Mouse (Mus musculus) liver, embryonic 14.5 days (tissue): ENCODE measurements around the gene Cenph. TPM values are rescaled to one million over a fixed set of nuclear protein-coding genes. Genes with fewer than 3 reads are reported as not detected.
"Not testable (repeated sequence)": the region's sequence is repeated elsewhere in the genome, so short reads cannot be mapped to it uniquely, and the experiment has no call there.

Source experiments
- ATAC-seq: fragments of 200-750 bp; cut with Nextera tagmentation; 2 replicates; pipeline ENCODE4 v1.8.0; 2017; ENCODE audit warnings: moderate number of reproducible peaks, mild to moderate bottlenecking, moderate library complexity; ENCODE audit not compliant: insufficient read depth
- DNase-seq, 3 experiments: peaks; one replicate each; pipeline ENCODE4 v3.0.0-alpha.2; 2012 to 2013; ENCODE audit warnings: low read depth in 3 of 3, low spot score in 3 of 3
- H3K27ac ChIP-seq: fragments of 300-500 bp; sonication (generic); 2 replicates; pipeline ENCODE4 v1.5.1; 2014; ENCODE audit warnings: moderate library complexity, mild to moderate bottlenecking, control low read depth, inconsistent platforms
- H3K27me3 ChIP-seq: fragments of 300-500 bp; sonication (generic); 2 replicates; pipeline ENCODE4 v1.6.1; 2014; ENCODE audit warnings: mild to moderate bottlenecking, low read length, moderate library complexity; ENCODE audit not compliant: control insufficient read depth, insufficient read depth
- H3K36me3 ChIP-seq: fragments of 300-500 bp; sonication (generic); replicated peaks from 2 replicates; pipeline ENCODE4 v1.6.1; 2014; ENCODE audit warnings: low read depth; ENCODE audit not compliant: control insufficient read depth, insufficient read depth
- H3K4me1 ChIP-seq, 2 experiments: fragments of 200-500 bp in 1 of 2; fragments of 300-500 bp in 1 of 2; sonication (generic) in 1 of 2; replicated peaks; 2 replicates each; pipeline ENCODE4 v1.6.1; 2012 to 2014; ENCODE audit warnings: antibody characterized with exemption in 1 of 2, inconsistent platforms in 1 of 2, low read length in 1 of 2; ENCODE audit not compliant: control insufficient read depth in 2 of 2, insufficient read depth in 2 of 2
- H3K4me2 ChIP-seq: fragments of 300-500 bp; sonication (generic); 2 replicates; pipeline ENCODE4 v1.6.1; 2014; ENCODE audit warnings: low read depth, mild to moderate bottlenecking, control low read depth, moderate library complexity
- H3K4me3 ChIP-seq, 2 experiments: fragments of 200-500 bp in 1 of 2; fragments of 300-500 bp in 1 of 2; sonication (generic) in 1 of 2; 2 replicates each; pipeline ENCODE4 v1.5.1; 2012 to 2014; ENCODE audit warnings: low read depth in 2 of 2, low read length in 2 of 2, mild to moderate bottlenecking in 2 of 2, control low read depth in 1 of 2, inconsistent platforms in 1 of 2, moderate library complexity in 1 of 2; ENCODE audit not compliant: insufficient read depth in 1 of 2
- H3K9ac ChIP-seq: fragments of 300-500 bp; sonication (generic); replicated peaks from 2 replicates; pipeline ENCODE4 v1.6.1; 2014; ENCODE audit warnings: mild to moderate bottlenecking, control low read depth, moderate library complexity
- H3K9me3 ChIP-seq: fragments of 300-500 bp; sonication (generic); 2 replicates; pipeline ENCODE4 v1.6.1; 2016; ENCODE audit warnings: low read length, mixed read lengths; ENCODE audit not compliant: control insufficient read depth
- CTCF ChIP-seq: IDR thresholded peaks from 2 replicates; pipeline ENCODE4 v1.5.1; 2016; ENCODE audit warnings: antibody characterized with exemption, low read depth, control low read depth
- EP300 ChIP-seq: IDR thresholded peaks from 2 replicates; pipeline ENCODE4 v1.6.1; 2016; ENCODE audit warnings: antibody characterized with exemption, low read depth
- WGBS: fragments of 180-500 bp; shearing (Covaris S2); extraction: QIAGEN DNeasy Blood & Tissue Kit; methylation state at CpG from one replicate; pipeline ENCODE4 v1.1.7; 2014; ENCODE audit not compliant: insufficient replicate concordance; 5-methylcytosine and 5-hydroxymethylcytosine counted together
- polyA plus RNA-seq, 2 experiments: library from polyadenylated mRNA; depleted of rRNA in 1 of 2; stranded (reverse) in 1 of 2; unstranded in 1 of 2; fragments of >200 nt; fragmentation: Nextera tagmentation in 1 of 2; extraction: Ambion mirVana in 1 of 2; gene quantifications; 2 replicates each; pipeline versions ENCODE4 v1.2.1 to v1.2.3; 2012 to 2014

Gene Cenph
- polyA plus RNA-seq, 2 experiments: 26.6 to 40.3 TPM

GRCm38 (mm10) chr13:100743346-100744035 is 32.2 kb downstream of the Cenph start:
- H3K9me3 ChIP-seq: no peaks in the 10 kb centered on the region
- peaks cover 3% of the 10 kb centered on the region for H3K36me3 ChIP-seq
- 55% methylated on average over 11 of the region's 11 CpGs for WGBS
- peak overlapping the region; percentile 76 for H3K27ac ChIP-seq
- peaks cover 13 to 35% of the 10 kb centered on the region in 2 experiments for H3K4me1 ChIP-seq
- DNase-seq (peak in 2 of 3 experiments; percentile 55 to 58), ATAC-seq (peak; percentile 52)
- peak overlapping the region; percentile 84 for H3K4me2 ChIP-seq
- H3K9ac ChIP-seq: peak overlapping the region; percentile 77
- no peaks in the 10 kb centered on the region for H3K27me3 ChIP-seq
- peak; percentile 57 for TF ChIP-seq EP300
- no peak for TF ChIP-seq CTCF
- H3K4me3 ChIP-seq: peak overlapping the region; percentile 72 to 81

GRCm38 (mm10) chr13:100742831-100743230 is 32.9 kb downstream of the Cenph start:
- WGBS: 75% methylated on average over 5 of the region's 5 CpGs
- Histone ChIP-seq H3K27me3 (no peaks in the 10 kb centered on the region), H3K27ac (peak overlapping the region; percentile 32), H3K4me1 (peaks cover 13 to 32% of the 10 kb centered on the region in 2 experiments), H3K4me3 (peak overlapping the region; percentile 33 to 81; a peak in 3 of 4 replicates), H3K36me3 (peaks cover 7% of the 10 kb centered on the region), H3K9ac (peak overlapping the region; percentile 45), H3K9me3 (no peaks in the 10 kb centered on the region), H3K4me2 (peak overlapping the region; percentile 84)
- TF ChIP-seq CTCF: no peak
- no peak for TF ChIP-seq EP300
- ATAC-seq (no peak), DNase-seq (no peak)

DNA sequence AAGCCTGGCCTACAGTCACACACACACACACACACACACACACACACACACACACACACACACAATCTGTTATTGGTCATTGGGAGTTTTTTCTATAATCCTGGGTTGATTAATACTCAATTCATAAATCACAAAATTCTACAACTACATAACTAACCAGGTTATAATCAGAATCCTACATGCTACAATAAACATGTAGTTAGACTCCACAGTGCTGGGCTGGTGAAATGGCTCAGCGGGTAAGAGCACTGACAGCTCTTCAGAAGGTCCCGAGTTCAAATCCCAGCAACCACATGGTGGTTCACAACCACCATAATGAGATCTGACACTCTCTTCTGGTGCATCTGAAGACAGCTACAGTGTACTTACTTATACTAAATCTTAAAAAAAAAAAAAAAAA is 42.9 kb downstream of the Cenph start:
- peaks cover 16% of the 10 kb centered on the region for H3K36me3 ChIP-seq
- H3K27ac ChIP-seq: no peak overlapping the region
- no peak overlapping the region for H3K9ac ChIP-seq
- ATAC-seq (no peak), DNase-seq (no peak)
- no peak for TF ChIP-seq CTCF
- no peaks in the 10 kb centered on the region for H3K9me3 ChIP-seq
- H3K4me2 ChIP-seq: no peak overlapping the region
- no peaks in the 10 kb centered on the region for H3K27me3 ChIP-seq
- WGBS: 86% methylated on average over 2 of the region's 2 CpGs
- H3K4me3 ChIP-seq: no peak overlapping the region
- H3K4me1 ChIP-seq: peaks cover 8 to 9% of the 10 kb centered on the region in 2 experiments

DNA sequence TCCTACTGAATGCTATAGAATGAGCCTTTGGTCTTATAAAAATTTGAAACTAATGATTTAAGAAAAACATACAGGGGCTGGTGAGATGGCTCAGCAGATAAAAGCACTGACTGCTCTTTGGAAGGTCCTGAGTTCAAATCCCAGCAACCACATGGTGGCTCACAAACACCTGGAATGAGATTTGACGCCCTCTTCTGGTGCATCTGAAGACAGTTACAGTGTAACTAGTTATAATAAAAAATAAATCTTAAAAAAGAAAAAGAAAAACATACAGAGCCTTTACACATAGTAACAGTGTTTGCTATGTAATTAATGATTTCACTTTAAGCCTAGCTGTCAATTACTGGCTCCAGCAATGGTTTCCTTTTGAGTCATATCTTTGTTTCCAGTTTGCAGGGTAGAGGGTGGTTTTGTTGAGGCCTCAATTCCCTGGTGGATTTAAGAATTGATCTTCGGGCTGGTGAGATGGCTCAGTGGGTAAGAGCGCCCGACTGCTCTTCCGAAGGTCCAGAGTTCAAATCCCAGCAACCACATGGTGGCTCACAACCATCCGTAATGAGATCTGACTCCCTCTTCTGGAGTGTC is 44.1 kb downstream of the Cenph start:
- H3K9me3 ChIP-seq, H3K27ac ChIP-seq, H3K4me3 ChIP-seq, H3K9ac ChIP-seq, DNase-seq, ATAC-seq, H3K27me3 ChIP-seq: not testable (repeated sequence)
- Histone ChIP-seq H3K4me1 (peaks cover 8 to 10% of the 10 kb centered on the region in 2 experiments), H3K36me3 (peaks cover 11% of the 10 kb centered on the region), H3K4me2 (peak overlapping the region; percentile 57)
- 79% methylated on average over 5 of the region's 6 CpGs for WGBS

GRCm38 (mm10) chr13:100730861-100731176 is 44.9 kb downstream of the Cenph start, which contains the start of gene Cdk7:
TSS of gene Cdk7 (minus strand) at chr13:100730939.
- H3K4me2 ChIP-seq: peak within 1 kb of the TSS; percentile 84
- TF ChIP-seq CTCF (no peak), EP300 (no peak; the same call in 1 of the 2 replicates)
- peaks cover 7% of the 10 kb centered on the region for H3K36me3 ChIP-seq
- peak within 1 kb of the TSS; percentile 71 to 80 for H3K4me3 ChIP-seq
- 0% methylated on average over 19 of the region's 19 CpGs for WGBS
- peak; percentile 86 to 88 (median 87) for DNase-seq
- peak within 1 kb of the TSS; percentile 64 for H3K27ac ChIP-seq
- no peaks in the 10 kb centered on the region for H3K27me3 ChIP-seq
- ATAC-seq: peak; percentile 99
- H3K9ac ChIP-seq: peak within 1 kb of the TSS; percentile 89
- H3K4me1 ChIP-seq: peaks cover 8 to 13% of the 10 kb centered on the region in 2 experiments
- H3K9me3 ChIP-seq: no peaks in the 10 kb centered on the region
